Mouse (Mus musculus): ENCODE measurements around the gene H2al1k.
A peak's percentile ranks its signal among the peaks of the same experiment; 100 is the strongest.
"Not testable (repeated sequence)": the region's sequence is repeated elsewhere in the genome, so short reads cannot be mapped to it uniquely, and the experiment has no call there.

The H2al1k gene

DNA sequence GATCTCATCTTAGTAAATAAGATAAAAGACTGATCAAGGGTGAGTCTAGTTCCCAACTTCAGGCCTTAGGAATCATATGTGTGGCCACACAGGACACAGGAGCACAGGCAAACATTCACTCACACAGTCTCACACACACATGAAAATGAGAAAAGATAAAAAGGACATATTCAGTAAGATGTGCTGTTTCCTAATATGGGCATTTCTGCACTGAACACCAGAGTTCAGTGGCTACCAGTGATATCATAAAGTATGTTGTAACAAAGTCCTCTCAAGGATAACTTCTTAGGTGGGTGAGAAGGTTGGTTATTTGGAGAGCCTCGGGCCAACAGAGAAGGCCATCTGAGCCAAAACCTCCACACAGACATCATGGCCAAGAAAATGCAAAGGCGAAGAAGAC, at the start of gene H2al1k:
Gene H2al1k (plus strand): TSS at position 301 of the 400 bp plus-strand sequence.
- not testable (repeated sequence) for DNase-seq (ENCODE audit: low spot score in 2 of 2)

GRCm38 (mm10) chrX:9302791-9303190, 47.6 kb upstream of the H2al1k start:
- no peak for DNase-seq (ENCODE audit: low spot score in 2 of 2)

DNA sequence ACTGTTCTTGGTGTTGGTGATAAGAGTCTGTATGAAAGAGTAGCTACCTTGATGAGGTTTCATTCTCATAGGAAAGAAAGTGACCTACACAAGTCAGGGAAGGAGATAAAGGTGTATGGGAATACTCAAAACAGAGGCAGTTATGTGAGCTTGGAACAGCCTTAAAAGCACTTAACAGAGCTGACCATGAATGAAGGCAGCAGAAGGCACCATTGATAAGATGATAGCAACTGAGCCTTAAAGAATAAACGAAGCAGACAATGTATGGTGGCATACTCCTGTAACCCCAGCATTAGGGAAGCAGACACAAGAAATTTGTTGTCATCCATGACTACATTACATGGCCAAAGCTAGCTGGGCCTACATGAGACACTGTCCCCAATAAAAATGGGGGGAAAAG, 47.0 kb upstream of the H2al1k start:
- DNase-seq (ENCODE audit: low spot score in 2 of 2): no peak

DNA sequence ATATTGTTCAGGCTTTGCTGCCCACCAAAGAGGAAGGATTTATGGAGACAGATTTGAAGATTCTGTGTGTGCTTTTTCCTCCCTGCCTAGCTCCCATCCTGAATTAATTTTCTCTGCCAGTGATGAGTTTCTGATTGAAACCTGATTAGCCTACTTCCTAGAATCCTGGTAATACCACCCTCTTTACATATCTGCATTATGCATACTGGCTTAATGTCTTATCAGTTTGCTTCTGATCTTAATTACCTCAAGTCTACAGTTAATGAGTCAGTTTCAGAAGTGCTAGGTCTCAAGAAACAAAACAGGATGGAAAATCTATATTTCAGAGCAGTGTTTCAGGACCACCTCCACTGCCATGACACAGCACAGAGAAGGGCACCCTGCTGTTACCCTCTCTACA, 34.0 kb upstream of the H2al1k start:
- DNase-seq (ENCODE audit: low spot score in 2 of 2): not testable (repeated sequence)

DNA sequence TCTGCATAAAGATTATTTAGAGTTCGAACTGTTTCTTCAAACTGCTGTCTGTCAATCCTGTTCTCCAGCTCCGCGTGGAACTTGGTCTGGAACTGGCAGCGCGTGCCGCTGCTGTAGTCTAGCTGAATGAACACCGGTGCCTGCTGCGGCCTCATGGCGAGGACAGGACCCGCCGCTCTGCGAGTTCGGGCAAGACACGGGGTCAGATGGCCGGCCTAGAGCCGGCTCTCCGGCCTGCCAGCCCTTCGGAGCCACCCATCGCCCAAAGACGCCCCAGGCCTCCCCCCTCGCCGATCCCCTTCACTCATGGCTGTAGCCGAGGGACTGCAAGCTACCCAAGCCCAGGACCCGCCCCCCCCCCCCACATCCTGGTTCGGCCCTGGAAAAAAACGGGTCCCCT, 22.5 kb upstream of the H2al1k start:
- DNase-seq (ENCODE audit: low spot score in 2 of 2): not testable (repeated sequence)

GRCm38 (mm10) chrX:9332366-9332962, 18.0 kb upstream of the H2al1k start:
- DNase-seq (ENCODE audit: low spot score in 2 of 2): not testable (repeated sequence)

DNA sequence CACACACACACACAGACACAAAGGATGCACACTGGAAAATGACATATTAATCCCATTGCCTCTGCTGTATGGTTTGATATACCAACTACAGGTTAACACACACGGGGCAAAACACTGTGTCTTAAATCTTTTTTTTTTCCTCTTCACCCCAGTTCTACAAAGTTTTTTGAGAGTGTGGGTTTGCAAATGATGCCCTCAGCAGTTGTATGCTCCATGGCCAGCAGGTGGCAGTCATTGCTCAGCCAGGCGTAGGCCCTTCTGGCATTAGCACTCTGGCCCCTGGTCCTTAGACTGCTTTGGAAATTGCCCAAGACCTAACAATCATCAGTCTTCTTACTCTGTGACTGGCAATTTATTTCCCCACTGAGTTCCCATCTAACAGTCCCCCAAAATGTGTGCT, 17.4 kb upstream of the H2al1k start:
- peak in 1 of 2 experiments; percentile 41 for DNase-seq (ENCODE audit: low spot score in 2 of 2)

GRCm38 (mm10) chrX:9334996-9335395, 15.4 kb upstream of the H2al1k start:
- DNase-seq (ENCODE audit: low spot score in 2 of 2): not testable (repeated sequence)

DNA sequence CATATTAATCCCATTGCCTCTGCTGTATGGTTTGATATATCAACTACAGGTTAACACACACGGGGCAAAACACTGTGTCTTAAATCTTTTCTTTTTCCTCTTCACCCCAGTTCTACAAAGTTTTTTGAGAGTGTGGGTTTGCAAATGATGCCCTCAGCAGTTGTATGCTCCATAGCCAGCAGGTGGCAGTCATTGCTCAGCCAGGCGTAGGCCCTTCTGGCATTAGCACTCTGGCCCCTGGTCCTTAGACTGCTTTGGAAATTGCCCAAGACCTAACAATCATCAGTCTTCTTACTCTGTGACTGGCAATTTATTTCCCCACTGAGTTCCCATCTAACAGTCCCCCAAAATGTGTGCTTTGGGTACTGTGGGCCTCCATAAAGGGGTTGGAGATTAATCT, 23.6 kb downstream of the H2al1k start:
- peak in 1 of 2 experiments; percentile 5 for DNase-seq (ENCODE audit: low spot score in 2 of 2)

- DNase-seq (ENCODE audit: low spot score in 2 of 2): not testable (repeated sequence)
Observed at GRCm38 (mm10) chrX:9375927-9376326, 25.5 kb downstream of the H2al1k start.
